Mouse (Mus musculus) yolk sac, embryonic 10.5 days (tissue): ENCODE measurements at regions not wholly inside any gene's neighbourhood (a gene's known extent, or its start where the extent isn't known, plus 50 kb on each side); places are given as distances from the start of the nearest gene placed in this dataset.

ENCODE experiments used
- DNase-seq: peaks from one replicate; pipeline ENCODE4 v3.0.0-alpha.2; 2017; ENCODE audit warnings: low spot score

- DNase-seq = no peak
Measured at GRCm38 (mm10) chr1:88891041-88891440, 179.2 kb upstream of the Sh3bp4 start.

GRCm38 (mm10) chr1:88902426-88902825 lies 167.8 kb upstream of the Sh3bp4 start:
- no peak for DNase-seq

GRCm38 (mm10) chr1:88907766-88908463 lies 162.3 kb upstream of the Sh3bp4 start:
- no peak for DNase-seq

GRCm38 (mm10) chr1:88908683-88909082 lies 161.5 kb upstream of the Sh3bp4 start:
- DNase-seq = no peak

- DNase-seq = no peak
Measured at GRCm38 (mm10) chr1:88909314-88909713, 160.9 kb upstream of the Sh3bp4 start.

- DNase-seq = no peak
Measured at GRCm38 (mm10) chr1:88909864-88910573, 160.2 kb upstream of the Sh3bp4 start.

- DNase-seq = no peak
Measured at GRCm38 (mm10) chr1:88911724-88912123, 158.5 kb upstream of the Sh3bp4 start.

GRCm38 (mm10) chr1:88916531-88917050 lies 153.6 kb upstream of the Sh3bp4 start:
- DNase-seq = no peak

- no peak for DNase-seq
Measured at GRCm38 (mm10) chr1:88921401-88921800, 148.8 kb upstream of the Sh3bp4 start.

- DNase-seq = no peak
Measured at GRCm38 (mm10) chr1:88923791-88924581, 146.2 kb upstream of the Sh3bp4 start.

GRCm38 (mm10) chr1:88935191-88935590 lies 135.0 kb upstream of the Sh3bp4 start:
- no peak for DNase-seq

GRCm38 (mm10) chr1:88935779-88936178 lies 134.4 kb upstream of the Sh3bp4 start:
- no peak for DNase-seq

GRCm38 (mm10) chr1:88937327-88937726 lies 132.9 kb upstream of the Sh3bp4 start:
- no peak for DNase-seq

GRCm38 (mm10) chr1:88938458-88938857 lies 131.8 kb upstream of the Sh3bp4 start:
- DNase-seq = no peak

GRCm38 (mm10) chr1:88943039-88943438 lies 127.2 kb upstream of the Sh3bp4 start:
- no peak for DNase-seq

GRCm38 (mm10) chr1:88945868-88946267 lies 124.3 kb upstream of the Sh3bp4 start:
- DNase-seq = no peak

GRCm38 (mm10) chr1:88946374-88946773 lies 123.8 kb upstream of the Sh3bp4 start:
- no peak for DNase-seq

- no peak for DNase-seq
Measured at GRCm38 (mm10) chr1:88949911-88950310, 120.3 kb upstream of the Sh3bp4 start.

- DNase-seq = no peak
Measured at GRCm38 (mm10) chr1:88953516-88953915, 116.7 kb upstream of the Sh3bp4 start.

GRCm38 (mm10) chr1:88954784-88955183 lies 115.4 kb upstream of the Sh3bp4 start:
- DNase-seq = peak; percentile 20

GRCm38 (mm10) chr1:88957061-88957460 lies 113.2 kb upstream of the Sh3bp4 start:
- no peak for DNase-seq

GRCm38 (mm10) chr1:88959715-88960114 lies 110.5 kb upstream of the Sh3bp4 start:
- no peak for DNase-seq

- DNase-seq = no peak
Measured at GRCm38 (mm10) chr1:88960142-88960541, 110.1 kb upstream of the Sh3bp4 start.
